In the genomic region with DNA sequence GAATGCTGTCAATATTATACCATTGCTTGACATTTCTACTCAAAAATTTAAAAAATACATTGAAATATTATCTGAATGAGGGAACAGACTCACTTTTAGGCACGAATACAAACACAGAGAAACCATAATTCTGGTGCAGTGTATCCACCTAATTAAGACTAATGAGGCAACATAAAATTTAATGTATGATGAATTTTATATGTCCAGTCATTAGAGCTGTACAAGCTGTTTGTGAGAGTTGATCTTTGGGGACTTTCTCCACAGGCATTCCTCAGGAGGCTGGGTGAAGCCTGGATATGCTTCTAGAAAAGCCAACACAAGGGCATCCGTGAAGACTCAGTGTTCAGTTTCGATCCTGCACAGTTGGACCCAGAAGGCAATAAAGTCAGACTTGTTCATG, we compare ENCODE assay signal across 30 mouse cellular contexts.
"Had no signal": no experiment of that assay in that cellular context is flagged by ENCODE, and none has a peak within 500 bp of the region (broad histone marks: within the 10 kb centered on the region; RNA-seq: fewer than 3 reads in every experiment).

No protein-coding gene starts in this region.

- DNase-seq: left cerebral cortex, postnatal 4 days; liver; liver, embryonic 13.5 days; liver, postnatal 0 days; lung, adult 18-20 months; lung, adult 2 months; lung, embryonic 14.5 days; lung, postnatal 10 days; lung, postnatal 14 days; lung, postnatal 36 days; lung, postnatal 4 days had no signal

- H3K27ac ChIP-seq: limb, embryonic 10.5 days; limb, embryonic 12.5 days; limb, embryonic 13.5 days; limb, embryonic 15.5 days; liver, embryonic 12.5 days; liver, embryonic 13.5 days; liver, embryonic 14.5 days; liver, embryonic 15.5 days; lung, embryonic 15.5 days; macrophage; midbrain, embryonic 10.5 days; midbrain, embryonic 12.5 days; midbrain, embryonic 13.5 days; midbrain, embryonic 15.5 days; neural tube, embryonic 12.5 days had no signal

- H3K9me3 ChIP-seq: limb, embryonic 10.5 days; limb, embryonic 12.5 days; limb, embryonic 13.5 days; limb, embryonic 15.5 days; liver, embryonic 12.5 days; liver, embryonic 13.5 days; liver, embryonic 15.5 days; lung, embryonic 15.5 days; megakaryocyte, embryonic 14.5 days; midbrain, embryonic 10.5 days; midbrain, embryonic 12.5 days; midbrain, embryonic 13.5 days; midbrain, embryonic 15.5 days; neural tube, embryonic 12.5 days had no signal

- H3K9ac ChIP-seq: limb, embryonic 12.5 days; limb, embryonic 13.5 days; limb, embryonic 15.5 days; liver, embryonic 12.5 days; liver, embryonic 13.5 days; liver, embryonic 14.5 days; liver, embryonic 15.5 days; liver, postnatal 0 days; lung, embryonic 14.5 days; lung, embryonic 15.5 days; midbrain, embryonic 12.5 days; midbrain, embryonic 13.5 days; midbrain, embryonic 15.5 days; neural tube, embryonic 12.5 days had no signal

- H3K36me3 ChIP-seq: limb, embryonic 10.5 days; limb, embryonic 12.5 days; limb, embryonic 13.5 days; limb, embryonic 15.5 days; liver, embryonic 12.5 days; liver, embryonic 13.5 days; liver, embryonic 15.5 days; lung, embryonic 15.5 days; midbrain, embryonic 10.5 days; midbrain, embryonic 12.5 days; midbrain, embryonic 13.5 days; midbrain, embryonic 15.5 days; neural tube, embryonic 12.5 days had no signal

- H3K27me3 ChIP-seq: limb, embryonic 12.5 days; limb, embryonic 13.5 days; limb, embryonic 15.5 days; liver, embryonic 12.5 days; liver, embryonic 13.5 days; liver, embryonic 15.5 days; lung, embryonic 15.5 days; megakaryocyte, embryonic 14.5 days; midbrain, embryonic 12.5 days; midbrain, embryonic 13.5 days; midbrain, embryonic 15.5 days; neural tube, embryonic 12.5 days had no signal

- H3K4me3 ChIP-seq: limb, embryonic 10.5 days; limb, embryonic 12.5 days; limb, embryonic 13.5 days; limb, embryonic 15.5 days; liver, embryonic 12.5 days; liver, embryonic 13.5 days; liver, embryonic 15.5 days; lung, embryonic 15.5 days; megakaryocyte, embryonic 14.5 days; midbrain, embryonic 10.5 days; midbrain, embryonic 12.5 days; midbrain, embryonic 13.5 days; midbrain, embryonic 15.5 days; myocyte; neural tube, embryonic 12.5 days had no signal

- H3K4me2 ChIP-seq: limb, embryonic 12.5 days; limb, embryonic 13.5 days; limb, embryonic 15.5 days; liver, embryonic 11.5 days; liver, embryonic 12.5 days; liver, embryonic 13.5 days; liver, embryonic 15.5 days; lung, embryonic 14.5 days; lung, embryonic 15.5 days; midbrain, embryonic 12.5 days; midbrain, embryonic 13.5 days; midbrain, embryonic 15.5 days; neural tube, embryonic 12.5 days had no signal

- ATAC-seq: liver, embryonic 12.5 days; liver, postnatal 0 days; lung, postnatal 0 days; midbrain, embryonic 13.5 days; midbrain, embryonic 15.5 days; midbrain, embryonic 16.5 days had no signal

- H3K4me1 ChIP-seq: limb, embryonic 12.5 days; limb, embryonic 13.5 days; limb, embryonic 15.5 days; liver, embryonic 12.5 days; liver, embryonic 13.5 days; liver, embryonic 15.5 days; lung, embryonic 15.5 days; midbrain, embryonic 12.5 days; midbrain, embryonic 13.5 days; midbrain, embryonic 15.5 days; neural tube, embryonic 12.5 days had no signal
